Mouse (Mus musculus) MEL (cell line): ENCODE measurements around the gene Eif1. TPM values are rescaled to one million over a fixed set of nuclear protein-coding genes. Genes with fewer than 3 reads are reported as not detected.

Source experiments
- DNase-seq: peaks from one replicate; pipeline ENCODE4 v3.0.0; 2011; ENCODE audit warnings: low read depth, low spot score
- H3K27ac ChIP-seq: 2 replicates; pipeline ENCODE4 v1.5.1; 2012; ENCODE audit warnings: low read depth, mild to moderate bottlenecking, control low read depth, low read length, moderate library complexity; ENCODE audit not compliant: control insufficient read depth
- H3K27me3 ChIP-seq, 2 experiments: fragments of 150-350 bp in 1 of 2; sonication (generic) in 1 of 2; 2 replicates each; pipeline ENCODE4 v1.6.1; 2012; ENCODE audit warnings: low read length in 2 of 2, mild to moderate bottlenecking in 2 of 2, improper control_type of control experiment in 1 of 2, moderate library complexity in 1 of 2; ENCODE audit not compliant: insufficient read depth in 2 of 2, control insufficient read depth in 1 of 2
- H3K36me3 ChIP-seq, 2 experiments: 2 replicates each; pipeline ENCODE4 v1.6.1; 2012 to 2014; ENCODE audit warnings: low read length in 2 of 2, improper control_type of control experiment in 1 of 2, inconsistent platforms in 1 of 2, mild to moderate bottlenecking in 1 of 2; ENCODE audit not compliant: insufficient read depth in 2 of 2, control insufficient read depth in 1 of 2
- H3K4me1 ChIP-seq, 2 experiments: fragments of 150-350 bp in 1 of 2; sonication (generic) in 1 of 2; 2 replicates each; pipeline ENCODE4 v1.6.1; 2012; ENCODE audit warnings: low read length in 2 of 2, improper control_type of control experiment in 1 of 2, mild to moderate bottlenecking in 1 of 2; ENCODE audit not compliant: insufficient read depth in 2 of 2, control insufficient read depth in 1 of 2
- H3K4me3 ChIP-seq, 2 experiments: fragments of 150-350 bp in 1 of 2; sonication (generic) in 1 of 2; 2 replicates each; pipeline ENCODE4 v1.5.1; 2012; ENCODE audit warnings: low read depth in 2 of 2, low read length in 2 of 2, mild to moderate bottlenecking in 2 of 2, moderate library complexity in 2 of 2, control low read depth in 1 of 2, improper control_type of control experiment in 1 of 2; ENCODE audit not compliant: control insufficient read depth in 1 of 2, insufficient read depth in 1 of 2
- H3K79me2 ChIP-seq: 2 replicates; pipeline ENCODE4 v1.6.1; 2012; ENCODE audit warnings: mild to moderate bottlenecking, low read length, moderate library complexity; ENCODE audit not compliant: control insufficient read depth, poor library complexity, insufficient read depth
- H3K9ac ChIP-seq: 2 replicates; pipeline ENCODE4 v1.6.1; 2012; ENCODE audit warnings: low read depth, mild to moderate bottlenecking, control low read depth, low read length, moderate library complexity; ENCODE audit not compliant: control insufficient read depth, poor library complexity, severe bottlenecking
- H3K9me3 ChIP-seq: fragments of 150-350 bp; sonication (generic); replicated peaks from 2 replicates; pipeline ENCODE4 v1.6.1; 2012; ENCODE audit warnings: mild to moderate bottlenecking, low read length, improper control_type of control experiment, moderate library complexity; ENCODE audit not compliant: insufficient read depth
- CHD1 ChIP-seq: IDR thresholded peaks from 2 replicates; pipeline ENCODE4 v1.6.1; 2012; ENCODE audit warnings: low read depth, mild to moderate bottlenecking, inconsistent platforms, low read length, improper control_type of control experiment
- CHD2 ChIP-seq: IDR thresholded peaks from 2 replicates; pipeline ENCODE4 v1.6.1; 2011; ENCODE audit warnings: low read length, improper control_type of control experiment
- GABPA ChIP-seq: IDR thresholded peaks from 2 replicates; pipeline ENCODE4 v1.6.1; 2012; ENCODE audit warnings: low read depth, mild to moderate bottlenecking, inconsistent platforms, low read length, improper control_type of control experiment, moderate library complexity
- JUND ChIP-seq: IDR thresholded peaks from 2 replicates; pipeline ENCODE4 v1.6.1; 2011; ENCODE audit warnings: low read depth, mild to moderate bottlenecking, improper control_type of control experiment, low read length
- KAT2A ChIP-seq: conservative IDR thresholded peaks from 2 replicates; pipeline ENCODE4 v1.6.1; 2012; ENCODE audit warnings: low read depth, low read length, improper control_type of control experiment, inconsistent platforms
- MAFK ChIP-seq: IDR thresholded peaks from 2 replicates; pipeline ENCODE4 v1.6.1; 2011; ENCODE audit warnings: low read depth, mild to moderate bottlenecking, low read length, improper control_type of control experiment, borderline replicate concordance
- MAX ChIP-seq: IDR thresholded peaks from 2 replicates; pipeline ENCODE4 v1.6.1; 2011; ENCODE audit warnings: low read length, improper control_type of control experiment
- MAZ ChIP-seq: IDR thresholded peaks from 2 replicates; pipeline ENCODE4 v1.6.1; 2012; ENCODE audit warnings: low read depth, mild to moderate bottlenecking, inconsistent platforms, low read length, improper control_type of control experiment
- MYB ChIP-seq: IDR thresholded peaks from 2 replicates; pipeline ENCODE4 v1.6.1; 2011; ENCODE audit warnings: mild to moderate bottlenecking, low read depth, low read length, improper control_type of control experiment
- MYC ChIP-seq: IDR thresholded peaks from 2 replicates; pipeline ENCODE4 v1.6.1; 2011; ENCODE audit warnings: low read depth, mild to moderate bottlenecking, low read length, improper control_type of control experiment, moderate library complexity
- NELFE ChIP-seq: IDR thresholded peaks from 2 replicates; pipeline ENCODE4 v1.6.1; 2011; ENCODE audit warnings: low read depth, low read length, improper control_type of control experiment
- NRF1 ChIP-seq: IDR thresholded peaks from 2 replicates; pipeline ENCODE4 v1.6.1; 2014; ENCODE audit warnings: low read depth, mild to moderate bottlenecking, inconsistent platforms, low read length, improper control_type of control experiment, moderate library complexity; ENCODE audit not compliant: poor library complexity, insufficient read depth, severe bottlenecking
- POLR2AphosphoS5 ChIP-seq: IDR thresholded peaks from 2 replicates; pipeline ENCODE4 v1.6.1; 2012; ENCODE audit warnings: low read depth, borderline replicate concordance, mild to moderate bottlenecking, inconsistent platforms, low read length, moderate library complexity, mixed read lengths
- RCOR1 ChIP-seq: IDR thresholded peaks from 2 replicates; pipeline ENCODE4 v1.6.1; 2012; ENCODE audit warnings: low read depth, mild to moderate bottlenecking, inconsistent platforms, low read length, improper control_type of control experiment
- TAL1 ChIP-seq: IDR thresholded peaks from 2 replicates; pipeline ENCODE4 v1.6.1; 2012; ENCODE audit warnings: mild to moderate bottlenecking, inconsistent platforms, low read length, moderate library complexity, mixed read lengths
- USF2 ChIP-seq, 2 experiments: IDR thresholded peaks; 2 replicates each; pipeline ENCODE4 v1.6.1; 2011 to 2012; ENCODE audit warnings: improper control_type of control experiment in 2 of 2, low read length in 2 of 2, borderline replicate concordance in 1 of 2, inconsistent platforms in 1 of 2, low read depth in 1 of 2, mild to moderate bottlenecking in 1 of 2; ENCODE audit not compliant: insufficient read depth in 1 of 2
- polyA plus RNA-seq, 2 experiments: library from polyadenylated mRNA; stranded (reverse) in 1 of 2; unstranded in 1 of 2; fragments of >175 nt in 1 of 2; fragments of >200 nt in 1 of 2; gene quantifications; 2 replicates each; pipeline versions ENCODE4 v1.2.1 to v1.2.4; 2012; ENCODE audit warnings: low replicate concordance in 2 of 2, low read depth in 1 of 2; ENCODE audit not compliant: insufficient read length in 2 of 2, insufficient read depth in 1 of 2, missing spikeins in 1 of 2
- total RNA-seq: library from RNA; depleted of rRNA; stranded (reverse); fragments of 300-350 nt; gene quantifications from 2 replicates; pipeline ENCODE4 v1.2.3, GENCODE M21; 2012

Eif1 gene
- total and polyA plus RNA-seq, 3 experiments = 289 to 926 (median 320) TPM

DNA sequence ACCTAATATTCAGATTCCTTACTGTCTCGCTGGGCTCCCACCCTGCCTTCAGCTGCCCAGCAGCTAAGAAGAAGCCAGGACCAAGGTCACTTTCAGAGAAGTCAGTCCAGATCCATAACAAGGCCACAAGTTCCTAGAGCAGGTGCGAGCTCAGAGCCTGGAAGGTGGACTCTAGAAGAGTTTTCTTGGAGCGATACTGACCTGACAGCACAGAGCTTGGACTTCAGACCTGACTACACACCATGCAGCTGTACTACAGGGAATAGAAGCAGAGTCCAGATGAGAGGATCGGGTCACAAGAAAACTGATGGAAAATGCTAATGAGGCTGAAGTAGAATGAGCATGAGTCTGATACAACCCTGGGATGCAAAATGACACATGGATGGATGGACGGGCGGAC, 6.3 kb upstream of the Eif1 start:
- no peaks in the 10 kb centered on the region for H3K9me3 ChIP-seq
- no peak overlapping the region for H3K27ac ChIP-seq
- no peak overlapping the region for H3K9ac ChIP-seq
- DNase-seq = no peak
- H3K4me3 ChIP-seq = no peak overlapping the region
- H3K79me2 ChIP-seq = no peaks in the 10 kb centered on the region
- TF ChIP-seq MAZ = no peak
- TF ChIP-seq MAFK = no peak
- TF ChIP-seq RCOR1 = no peak
- TF ChIP-seq KAT2A = no peak
- TF ChIP-seq MAX = no peak
- no peak for TF ChIP-seq USF2 (IDR thresholded peaks at IDR 0.05; ENCODE audit: borderline replicate concordance in 1 of 2, insufficient read depth in 1 of 2, low read depth in 1 of 2, low read length in 2 of 2)
- TF ChIP-seq POLR2AphosphoS5 = no peak
- TF ChIP-seq NRF1 = no peak
- no peak for TF ChIP-seq GABPA
- no peak for TF ChIP-seq MYB
- peaks cover 6 to 18% of the 10 kb centered on the region in 2 experiments; a peak in 3 of 4 replicates for H3K4me1 ChIP-seq
- peaks cover 0 to 10% of the 10 kb centered on the region in 2 experiments; a peak in 2 of 4 replicates for H3K36me3 ChIP-seq
- H3K27me3 ChIP-seq = no peaks in the 10 kb centered on the region

DNA sequence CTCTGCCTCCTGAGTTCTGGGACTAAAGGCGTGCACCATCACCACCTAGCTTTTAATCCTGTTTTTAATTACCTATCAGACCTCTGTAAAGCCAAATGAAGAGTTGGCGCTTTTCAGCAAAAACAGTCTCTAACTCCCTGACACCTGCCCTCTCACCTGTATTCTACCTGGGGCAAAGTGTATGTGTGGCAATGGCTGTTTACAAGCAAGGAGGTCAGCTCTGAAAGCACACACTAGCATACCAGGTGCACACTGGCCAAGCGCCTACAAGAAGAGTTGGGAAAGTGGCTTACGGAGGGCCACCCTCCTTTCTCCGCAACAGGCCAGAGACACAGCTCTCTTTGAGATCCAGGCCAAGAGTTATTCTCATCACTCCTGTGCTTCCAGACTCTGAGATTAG, 4.2 kb upstream of the Eif1 start:
- peaks cover 0 to 16% of the 10 kb centered on the region in 2 experiments; a peak in 2 of 4 replicates for H3K36me3 ChIP-seq
- peaks cover 10 to 24% of the 10 kb centered on the region in 2 experiments; a peak in 3 of 4 replicates for H3K4me1 ChIP-seq
- H3K9ac ChIP-seq = no peak overlapping the region
- no peak for DNase-seq
- no peaks in the 10 kb centered on the region for H3K9me3 ChIP-seq
- H3K27ac ChIP-seq = no peak overlapping the region
- no peaks in the 10 kb centered on the region for H3K27me3 ChIP-seq
- peaks cover 6% of the 10 kb centered on the region for H3K79me2 ChIP-seq
- TF ChIP-seq NELFE (no peak), CHD1 (no peak), MYC (no peak), TAL1 (no peak), JUND (no peak), POLR2AphosphoS5 (no peak), CHD2 (no peak)
- no peak overlapping the region for H3K4me3 ChIP-seq
